ENCODE assay signal across 8 mouse cellular contexts in genomic region chr2:163596057-163596872, GRCm38 (mm10). TPM values are rescaled to one million over a fixed set of nuclear protein-coding genes. Genes with fewer than 3 reads are reported as not detected.
DNase-seq lines count a peak whose midpoint lies in the region; ATAC-seq and TF ChIP-seq lines count a peak whose summit lies in the region.
"Had no signal": no experiment of that assay in that cellular context is flagged by ENCODE, and none has a peak within 500 bp of the region (broad histone marks: within the 10 kb centered on the region; RNA-seq: fewer than 3 reads in every experiment).

No protein-coding gene starts in this region.

- no peak; the same call in 1 of the 2 replicates for ATAC-seq in heart, embryonic 11.5 days (replicated peaks; ENCODE audit: insufficient number of reproducible peaks, low FRiP score, low TSS enrichment)
- peak; percentile 35; the same call in 1 of the 2 replicates for ATAC-seq in stomach, embryonic 16.5 days (ENCODE audit: insufficient read depth, low FRiP score)

- H3K79me2 ChIP-seq in C2C12 (ENCODE audit: control insufficient read depth, insufficient read depth): no peaks in the 10 kb centered on the region

- WGBS in heart, embryonic 11.5 days (ENCODE audit: insufficient replicate concordance): 66% methylated on average over 13 of the region's 13 CpGs
- 59% methylated on average over 13 of the region's 13 CpGs for WGBS in stomach, embryonic 16.5 days

- no peak overlapping the region for H3K4me3 ChIP-seq in C2C12 (ENCODE audit: insufficient read depth, poor library complexity, severe bottlenecking)
- no peak overlapping the region for H3K4me3 ChIP-seq in heart, embryonic 11.5 days (ENCODE audit: low read depth, low read length)
- no peak overlapping the region for H3K4me3 ChIP-seq in stomach, embryonic 16.5 days (replicated peaks; ENCODE audit: low read length)
- H3K4me3 ChIP-seq: midbrain, embryonic 12.5 days had no signal

- H3K4me2 ChIP-seq in heart, embryonic 11.5 days: no peak overlapping the region
- H3K4me2 ChIP-seq in stomach, embryonic 16.5 days (ENCODE audit: low read depth, low read length): no peak overlapping the region
- H3K4me2 ChIP-seq: midbrain, embryonic 12.5 days had no signal

- H3K36me3 ChIP-seq in C2C12 (ENCODE audit: control insufficient read depth, insufficient read depth): no peaks in the 10 kb centered on the region
- H3K36me3 ChIP-seq in heart, embryonic 11.5 days (ENCODE audit: control insufficient read depth, insufficient read depth, low read length): no peaks in the 10 kb centered on the region
- H3K36me3 ChIP-seq in stomach, embryonic 16.5 days (ENCODE audit: control insufficient read depth, insufficient read depth, low read length): no peaks in the 10 kb centered on the region
- H3K36me3 ChIP-seq: midbrain, embryonic 12.5 days had no signal

- H3K27me3 ChIP-seq in C2C12 (ENCODE audit: control insufficient read depth, insufficient read depth, insufficient read length): no peaks in the 10 kb centered on the region
- no peaks in the 10 kb centered on the region for H3K27me3 ChIP-seq in heart, embryonic 11.5 days (ENCODE audit: control insufficient read depth, insufficient read depth, low read length)
- H3K27me3 ChIP-seq in stomach, embryonic 16.5 days (ENCODE audit: control insufficient read depth, insufficient read depth, low read length): no peaks in the 10 kb centered on the region
- H3K27me3 ChIP-seq: midbrain, embryonic 12.5 days had no signal

- H3ac ChIP-seq in C2C12 (ENCODE audit: control insufficient read depth, insufficient read length, low read depth): no peak overlapping the region

- H3K9ac ChIP-seq in heart, embryonic 11.5 days (ENCODE audit: low read depth, low read length): no peak overlapping the region
- H3K9ac ChIP-seq in stomach, embryonic 16.5 days (ENCODE audit: low read length): no peak overlapping the region
- H3K9ac ChIP-seq: midbrain, embryonic 12.5 days had no signal

- no peaks in the 10 kb centered on the region for H3K79me3 ChIP-seq in C2C12 (ENCODE audit: low read depth)

- peaks cover 6% of the 10 kb centered on the region; the same call in 1 of the 2 replicates for H3K4me1 ChIP-seq in heart, embryonic 11.5 days (ENCODE audit: control insufficient read depth, insufficient read depth, low read length)
- H3K4me1 ChIP-seq in stomach, embryonic 16.5 days (ENCODE audit: control insufficient read depth, insufficient read depth, low read length): peaks cover 16% of the 10 kb centered on the region
- H3K4me1 ChIP-seq: midbrain, embryonic 12.5 days had no signal

- TF ChIP-seq CTCF in C2C12 (IDR thresholded peaks at IDR 0.05; ENCODE audit: control insufficient read depth, insufficient read depth, insufficient read length): no peak

- no peaks in the 10 kb centered on the region for H3K9me3 ChIP-seq in heart, embryonic 11.5 days (replicated peaks; ENCODE audit: control insufficient read depth, low read length)
- no peaks in the 10 kb centered on the region for H3K9me3 ChIP-seq in stomach, embryonic 16.5 days (replicated peaks; ENCODE audit: control insufficient read depth, low read length)
- H3K9me3 ChIP-seq: midbrain, embryonic 12.5 days had no signal

- DNase-seq in adipocyte (ENCODE audit: low spot score): peak; percentile 48
- DNase-seq in kidney, postnatal 36 days: peak; percentile 78 to 95
- no peak for DNase-seq in layer of hippocampus, adult 11-12 months (ENCODE audit: low spot score)
- no peak for DNase-seq in left cerebral cortex, adult 9 months (ENCODE audit: low spot score in 2 of 2)

- H3K27ac ChIP-seq in heart, embryonic 11.5 days (ENCODE audit: low read depth, low read length): 0 out of 2 replicates have a peak overlapping the region, but pooled peaks have one; percentile 35
- peak overlapping the region; percentile 62 for H3K27ac ChIP-seq in stomach, embryonic 16.5 days (ENCODE audit: low read length)
- H3K27ac ChIP-seq: midbrain, embryonic 12.5 days had no signal

TF ChIP-seq in C2C12, 6 proteins besides CTCF, POLR2A, EP300 and RAD21:
- peak; percentile 20 for TF ChIP-seq MYOD1 (IDR thresholded peaks at IDR 0.05; ENCODE audit: control insufficient read depth, insufficient read length, low read depth)
- TF ChIP-seq USF1 (IDR thresholded peaks at IDR 0.05; ENCODE audit: low read depth): no peak
- no peak for TF ChIP-seq MYOG (IDR thresholded peaks at IDR 0.05; ENCODE audit: control insufficient read depth, extremely low read depth, insufficient read length)
TF ChIP-seq in C2C12: peak in this region for 1.

RNA-seq across cellular contexts. Expression of gene Ttpal, which starts 5.8 kb away (rescaled TPM):
- polyA plus RNA-seq in C2C12 (2012; fragmentation: generic; extraction: Trizol): 15.1 TPM
- 28.2 TPM in 2 replicates for polyA plus RNA-seq in heart, embryonic 11.5 days (2014; fragmentation: Nextera tagmentation; extraction: Ambion mirVana)
- polyA plus RNA-seq in stomach, embryonic 16.5 days (2015; fragmentation: Nextera tagmentation; extraction: Ambion mirVana): 31.4 and 33.3 TPM in 2 replicates

RNA-seq across cellular contexts. Expression of gene Serinc3, which starts 48.7 kb away (rescaled TPM):
- 29.4 TPM for polyA plus RNA-seq in C2C12 (2012; fragmentation: generic; extraction: Trizol)
- polyA plus RNA-seq in heart, embryonic 11.5 days (2014; fragmentation: Nextera tagmentation; extraction: Ambion mirVana): 77.5 and 79.0 TPM in 2 replicates
- 59.2 and 62.2 TPM in 2 replicates for polyA plus RNA-seq in stomach, embryonic 16.5 days (2015; fragmentation: Nextera tagmentation; extraction: Ambion mirVana)

Comparison
In these comparisons a context has a peak if more than half of its experiments do, and no peak if none do; other contexts are left out.
1. DNase-seq: peak in adipocyte (single experiment) and kidney, postnatal 36 days (2 of 2); none in layer of hippocampus, adult 11-12 months (single experiment) and left cerebral cortex, adult 9 months (0 of 2).